Mouse (Mus musculus): Measurements from ENCODE around the gene Pcp4l1.
"Not testable (repeated sequence)": the region's sequence is repeated elsewhere in the genome, so short reads cannot be mapped to it uniquely, and the experiment has no call there.

Gene Pcp4l1

DNA sequence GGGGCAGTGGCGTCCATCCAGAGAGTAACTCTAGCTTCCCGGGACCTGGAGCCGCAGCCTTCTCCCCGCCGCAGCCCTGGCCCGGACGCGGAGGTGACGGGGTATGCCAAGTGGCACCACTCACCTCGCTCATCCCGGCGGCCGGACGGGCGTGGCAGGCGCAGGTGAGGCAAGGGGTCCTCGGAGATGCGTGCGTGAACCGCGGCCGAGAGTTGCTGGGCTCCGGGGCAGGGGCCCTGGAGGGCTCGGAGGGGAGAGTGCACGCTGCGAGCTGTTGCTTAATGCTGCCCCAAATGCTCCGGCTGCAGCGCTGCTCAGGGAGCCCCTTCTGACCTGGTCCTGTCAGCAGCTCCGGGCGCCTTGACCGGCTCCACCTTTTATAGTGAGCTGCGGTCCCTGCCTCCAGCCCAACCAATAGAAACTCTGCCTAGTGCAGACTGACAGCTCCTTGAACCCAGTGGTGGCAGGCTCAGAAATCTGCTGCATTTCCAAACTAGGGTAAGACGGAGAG lies at the start of gene Pcp4l1:
Gene Pcp4l1, minus strand, starts transcription at position 382 of the 511 bp plus-strand sequence.
- peak; percentile 80 for DNase-seq

DNA sequence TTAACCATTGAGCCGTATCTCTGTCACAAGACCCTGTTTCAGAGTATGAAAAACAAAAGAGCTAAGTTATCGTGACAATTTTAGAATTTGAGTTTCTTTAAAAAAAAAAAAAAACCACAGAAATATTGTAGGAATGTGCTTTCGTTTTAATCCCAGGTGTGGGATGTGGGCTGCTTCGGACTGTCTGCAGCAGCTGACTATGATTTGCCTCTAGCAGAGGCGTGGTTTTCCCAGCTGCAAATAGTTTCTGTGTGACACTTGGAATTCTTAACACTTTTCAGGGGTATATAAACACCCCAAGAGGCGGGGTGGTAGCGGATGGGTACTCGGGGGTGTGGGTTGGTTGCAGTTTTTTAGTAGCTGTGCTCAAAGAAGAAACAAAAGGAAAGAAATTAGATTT lies 49.3 kb upstream of the Pcp4l1 start:
- no peak for DNase-seq

DNA sequence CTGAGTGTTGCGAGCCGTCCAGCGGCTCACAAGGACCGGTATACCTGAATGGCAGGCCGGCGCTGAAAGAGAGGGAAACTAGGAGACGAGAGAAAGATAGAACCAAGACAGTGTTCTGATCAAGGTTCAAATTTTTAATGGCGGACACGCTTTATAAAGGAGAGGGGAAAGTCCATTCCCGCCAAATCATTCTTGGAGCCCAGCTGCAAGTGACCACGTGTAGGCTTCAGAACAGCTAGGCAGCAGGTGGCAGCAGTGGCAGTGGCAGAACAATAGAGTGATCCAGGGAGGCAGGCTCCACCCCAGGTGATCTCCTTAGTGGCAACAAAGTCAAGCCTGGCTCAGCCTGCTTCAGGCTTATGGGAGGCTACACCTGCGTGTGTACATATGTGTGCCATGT lies 45.9 kb upstream of the Pcp4l1 start:
- not testable (repeated sequence) for DNase-seq

GRCm38 (mm10) chr1:171240911-171241310 lies 44.8 kb upstream of the Pcp4l1 start:
- no peak for DNase-seq

GRCm38 (mm10) chr1:171239992-171240744 lies 44.1 kb upstream of the Pcp4l1 start:
- DNase-seq = no peak

GRCm38 (mm10) chr1:171238463-171238862 lies 42.4 kb upstream of the Pcp4l1 start:
- peak; percentile 67 for DNase-seq

GRCm38 (mm10) chr1:171237438-171237837 lies 41.4 kb upstream of the Pcp4l1 start:
- no peak for DNase-seq

- no peak for DNase-seq
These were observed 39.7 kb upstream of the Pcp4l1 start for GRCm38 (mm10) chr1:171235791-171236190.

- DNase-seq = no peak
These were observed 38.5 kb upstream of the Pcp4l1 start for GRCm38 (mm10) chr1:171234538-171234937.

DNA sequence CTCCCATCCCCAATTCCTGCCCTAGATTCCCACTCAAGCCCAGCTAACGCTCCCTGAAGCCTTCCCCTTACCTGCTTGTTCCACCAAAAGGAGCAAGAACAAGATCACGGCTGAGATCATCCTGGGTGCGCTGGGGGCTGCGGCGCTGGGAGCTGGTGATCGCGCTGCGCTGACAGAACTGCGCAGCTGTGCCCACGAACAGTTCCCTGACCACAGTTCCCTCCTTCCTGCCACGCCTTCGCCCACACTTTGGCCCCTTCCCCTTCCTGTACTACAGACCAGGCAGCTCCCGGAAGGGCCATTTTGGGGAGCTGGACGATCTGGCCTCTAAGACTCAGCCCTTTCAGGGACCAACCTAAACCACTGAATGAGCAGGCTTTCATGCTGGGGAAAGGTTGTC lies 38.1 kb upstream of the Pcp4l1 start, which contains the start of gene Fcer1g:
Gene Fcer1g, minus strand, starts transcription at position 240 of the 400 bp plus-strand sequence.
- DNase-seq = no peak

- no peak for DNase-seq
These were observed 37.0 kb upstream of the Pcp4l1 start for GRCm38 (mm10) chr1:171232800-171233730.

DNA sequence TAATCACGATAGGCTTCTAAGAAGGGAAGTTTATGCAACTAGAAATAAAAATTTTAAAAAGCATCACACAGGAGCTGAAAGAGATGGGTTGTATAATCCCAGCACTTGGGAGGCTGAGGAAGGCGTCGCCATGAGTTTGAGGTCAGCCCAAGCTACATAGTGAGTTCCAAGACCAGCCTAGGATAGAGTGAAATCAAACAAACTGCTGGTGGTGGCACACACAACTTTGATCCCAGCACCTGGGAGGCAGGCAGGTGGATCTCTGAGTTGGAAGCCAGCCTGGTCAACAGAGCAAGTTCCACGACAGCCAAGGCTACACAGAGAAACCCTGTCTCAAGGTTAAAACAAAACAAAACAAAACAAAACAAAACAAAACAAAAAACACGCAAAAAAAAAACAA lies 36.3 kb upstream of the Pcp4l1 start:
- no peak for DNase-seq

GRCm38 (mm10) chr1:171231844-171232243 lies 35.8 kb upstream of the Pcp4l1 start:
- no peak for DNase-seq

GRCm38 (mm10) chr1:171230215-171230614 lies 34.1 kb upstream of the Pcp4l1 start:
- DNase-seq = peak; percentile 39

DNA sequence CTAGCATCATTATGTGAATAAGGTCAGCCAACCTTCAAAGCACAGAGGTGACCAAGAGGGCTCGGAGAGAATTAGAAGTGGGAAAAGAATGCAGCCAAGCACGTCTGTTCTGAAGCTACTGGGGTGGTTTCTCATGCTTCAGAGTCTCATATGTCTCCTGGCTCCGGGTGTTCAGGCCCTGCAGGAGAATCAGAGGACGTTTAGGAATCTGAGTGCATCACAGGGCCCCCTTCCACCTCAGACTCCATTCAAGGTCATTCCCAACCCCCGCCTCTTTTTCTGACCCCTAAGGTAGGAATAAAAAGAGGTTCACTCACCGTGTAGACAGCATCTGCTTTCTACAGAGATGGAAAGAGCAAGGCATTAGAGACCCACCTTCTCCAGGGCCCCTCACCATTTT lies 33.7 kb upstream of the Pcp4l1 start:
- DNase-seq = no peak

DNA sequence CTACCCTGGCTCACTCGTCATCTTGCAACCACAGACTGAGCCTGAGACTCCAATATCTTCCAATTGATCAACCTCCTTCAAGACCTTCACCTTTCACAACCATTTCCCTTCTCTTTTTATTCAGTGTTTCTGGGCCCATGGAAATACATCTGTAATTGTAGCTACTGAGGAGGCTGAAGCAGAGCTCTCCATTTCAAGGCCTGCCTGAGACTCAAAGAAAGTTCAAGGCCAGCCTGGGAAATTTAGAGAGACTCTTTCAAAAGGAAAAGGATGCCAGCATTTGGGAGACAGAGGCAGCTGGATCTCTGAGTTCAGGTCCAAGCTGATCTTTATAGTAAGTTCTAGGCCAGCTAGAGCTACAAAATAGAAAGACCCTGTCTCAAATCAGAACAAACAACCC lies 31.8 kb upstream of the Pcp4l1 start:
- no peak for DNase-seq

GRCm38 (mm10) chr1:171226780-171227179 lies 30.7 kb upstream of the Pcp4l1 start:
- no peak for DNase-seq

- no peak for DNase-seq
These were observed 28.8 kb upstream of the Pcp4l1 start, which contains the start of gene Apoa2 for GRCm38 (mm10) chr1:171224857-171225256. Gene Apoa2 (plus strand): TSS chr1:171225054.

DNA sequence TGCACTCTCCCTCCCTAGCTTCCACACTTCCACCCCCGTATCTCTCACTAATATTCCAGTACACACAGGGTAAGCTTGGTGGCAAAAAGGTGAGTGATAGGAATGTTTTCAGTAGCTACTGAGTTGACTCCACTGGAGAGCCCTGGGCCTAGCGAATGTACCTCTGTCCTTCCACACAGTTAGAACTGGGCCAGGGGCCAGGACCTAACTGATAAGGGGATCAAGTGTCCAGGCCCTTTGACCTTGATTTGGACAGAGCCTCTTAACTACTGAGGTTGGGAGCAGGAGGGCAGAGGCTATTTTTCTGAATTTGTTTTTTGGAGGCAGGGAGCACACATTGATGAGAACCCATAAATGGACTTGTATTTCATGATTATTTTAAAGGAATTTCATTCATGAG lies 27.7 kb upstream of the Pcp4l1 start:
- no peak for DNase-seq

GRCm38 (mm10) chr1:171223168-171223567 lies 27.1 kb upstream of the Pcp4l1 start:
- no peak for DNase-seq

DNA sequence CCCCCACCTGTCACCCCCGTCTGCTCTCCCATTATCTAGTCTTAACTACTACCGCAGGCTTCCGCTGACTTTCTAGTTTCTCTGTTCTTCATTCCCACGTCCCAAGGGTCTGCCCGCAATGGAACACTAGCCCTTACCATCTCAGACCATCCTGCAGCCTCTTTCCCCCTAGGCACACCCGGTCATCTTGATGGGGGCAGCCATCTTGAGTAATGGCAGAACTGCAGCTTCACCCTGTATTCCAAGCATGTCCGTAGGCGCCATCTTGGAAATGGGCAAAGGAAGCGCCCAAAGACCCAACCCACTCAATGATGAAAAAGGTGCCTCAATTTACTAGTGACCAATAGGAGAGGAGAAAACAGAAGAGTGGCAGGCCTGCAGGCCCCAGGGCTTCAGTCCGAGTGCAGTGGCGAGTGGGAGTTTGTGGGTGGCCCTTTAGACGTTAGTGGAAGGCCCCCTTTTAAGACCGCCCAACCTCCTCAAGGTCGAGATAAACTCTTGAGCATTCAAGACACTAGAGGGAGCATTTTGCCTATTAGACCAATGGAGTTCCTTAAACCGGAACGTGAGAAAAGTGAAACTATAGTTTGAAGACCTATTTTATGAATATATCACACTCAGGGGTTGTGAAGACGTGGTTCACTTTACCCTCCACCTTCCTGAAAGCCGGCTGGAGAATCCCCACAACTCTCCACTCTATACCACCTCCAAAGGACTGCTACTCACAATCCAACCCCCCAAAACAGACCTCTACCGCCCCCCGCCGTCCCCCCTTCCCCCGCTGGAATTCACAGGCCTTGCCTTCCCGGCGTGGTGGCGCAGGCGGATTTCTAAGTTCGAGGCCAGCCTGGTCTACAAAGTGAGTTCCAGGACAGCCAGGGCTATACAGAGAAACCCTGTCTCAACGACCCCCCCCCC lies 26.4 kb upstream of the Pcp4l1 start, which contains the start of gene Tomm40l:
Gene Tomm40l, minus strand, starts transcription at position 277 of the 918 bp plus-strand sequence.
- DNase-seq = peak; percentile 97

All from embryo, embryonic 11 days (tissue).